Mouse (Mus musculus) gonadal fat pad, adult 2 months (tissue): ENCODE measurements around the gene Mgat4e. TPM values are rescaled to one million over a fixed set of nuclear protein-coding genes. Genes with fewer than 3 reads are reported as not detected.
"Not testable (repeated sequence)": the region's sequence is repeated elsewhere in the genome, so short reads cannot be mapped to it uniquely, and the experiment has no call there.

Source experiments
- DNase-seq: peaks from one replicate; pipeline ENCODE4 v3.0.0-alpha.2; 2012; ENCODE audit warnings: low read depth
- polyA plus RNA-seq: library from polyadenylated mRNA; depleted of rRNA; stranded (reverse); fragments of >200 nt; gene quantifications from 2 replicates; pipeline ENCODE4 v1.2.3, GENCODE M21; 2012

Mgat4e gene
- polyA plus RNA-seq, 1 experiment = 0.09 TPM

DNA sequence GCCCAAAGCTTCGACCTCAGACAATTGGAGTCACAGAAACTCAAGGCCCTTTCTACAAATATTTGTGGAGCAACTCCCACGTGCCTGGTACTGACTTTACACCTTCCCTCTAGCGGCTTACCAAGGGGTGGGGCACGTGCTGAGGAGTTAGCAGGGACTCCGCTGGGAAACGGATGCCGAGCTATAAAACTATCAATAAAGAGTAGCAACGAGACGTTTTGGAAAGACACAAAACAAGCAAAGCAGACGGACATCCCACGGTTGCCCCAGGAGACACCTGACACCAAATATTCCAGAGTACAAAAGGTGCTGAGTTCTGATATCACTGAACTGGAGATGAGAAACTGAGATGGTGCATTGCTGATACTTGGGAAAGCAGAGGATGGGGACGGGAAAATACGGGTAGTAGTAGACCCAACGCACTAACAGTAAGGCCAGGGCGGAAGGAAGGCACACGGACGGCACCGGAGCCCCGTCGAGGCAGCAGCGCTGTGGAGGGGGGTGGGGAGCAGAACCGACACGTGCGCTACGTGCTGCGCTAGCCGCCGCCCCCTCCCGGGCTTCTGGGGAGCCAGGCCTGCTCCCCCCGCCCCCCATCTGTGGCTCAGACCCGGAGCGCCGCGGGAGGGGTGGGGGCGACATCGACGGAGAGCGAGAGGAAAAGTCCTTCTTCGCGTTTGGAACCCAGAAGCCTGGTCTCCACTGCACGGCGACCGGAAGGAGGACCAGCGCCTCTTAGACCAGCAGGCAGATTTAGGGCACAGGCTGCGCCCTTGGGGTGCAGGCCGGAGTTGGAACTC is 6.6 kb upstream of the Mgat4e start:
- no peak for DNase-seq

DNA sequence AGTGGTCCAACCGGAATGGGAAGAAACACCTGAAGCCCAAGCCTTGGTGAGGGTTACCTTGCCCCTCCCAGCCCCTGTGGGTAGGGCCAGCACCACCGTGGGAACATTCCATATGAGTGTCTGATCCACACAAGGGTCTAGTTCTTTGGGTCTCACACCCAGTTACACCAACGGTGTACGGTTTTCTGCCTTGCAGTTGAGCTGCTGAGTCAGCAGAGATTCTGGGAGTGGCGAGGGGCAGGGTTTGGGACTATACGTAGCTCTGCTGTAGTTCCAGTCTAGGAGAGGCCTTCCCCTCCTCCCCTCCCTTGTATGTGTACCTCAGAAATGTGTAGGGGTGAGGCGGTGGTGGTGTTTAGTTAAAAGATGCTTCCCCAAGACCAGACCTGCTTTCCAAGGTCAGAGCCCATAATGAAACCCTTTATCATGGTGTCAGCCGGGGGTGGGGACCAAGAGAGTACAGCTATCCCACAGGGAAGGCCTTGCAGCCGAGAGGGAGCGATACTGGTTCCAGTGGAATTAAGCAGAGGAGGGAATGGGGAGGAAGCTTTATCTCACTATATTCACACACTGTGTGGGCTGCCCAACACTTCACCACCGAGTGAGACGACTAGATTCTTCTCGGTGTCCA is 5.9 kb upstream of the Mgat4e start:
- no peak for DNase-seq

DNA sequence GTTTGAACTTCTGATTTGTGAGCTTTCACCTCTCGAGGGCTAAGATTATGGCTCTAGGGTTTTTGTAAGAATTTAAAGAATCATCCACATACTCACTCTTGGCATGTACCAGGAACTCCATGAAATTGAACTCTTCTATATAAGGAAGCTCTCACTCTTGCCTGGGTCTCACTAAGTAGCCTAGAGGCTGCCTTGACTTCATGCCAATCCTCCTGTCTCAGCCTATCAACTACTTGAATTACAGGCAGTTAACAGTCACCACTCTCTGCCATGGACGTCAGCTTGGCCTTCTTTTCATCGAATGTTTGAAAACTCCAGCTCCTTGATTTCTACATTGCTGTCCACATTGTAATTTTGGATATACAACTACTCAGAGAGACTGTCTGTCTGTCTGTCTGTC is 2.9 kb upstream of the Mgat4e start:
- DNase-seq = no peak

DNA sequence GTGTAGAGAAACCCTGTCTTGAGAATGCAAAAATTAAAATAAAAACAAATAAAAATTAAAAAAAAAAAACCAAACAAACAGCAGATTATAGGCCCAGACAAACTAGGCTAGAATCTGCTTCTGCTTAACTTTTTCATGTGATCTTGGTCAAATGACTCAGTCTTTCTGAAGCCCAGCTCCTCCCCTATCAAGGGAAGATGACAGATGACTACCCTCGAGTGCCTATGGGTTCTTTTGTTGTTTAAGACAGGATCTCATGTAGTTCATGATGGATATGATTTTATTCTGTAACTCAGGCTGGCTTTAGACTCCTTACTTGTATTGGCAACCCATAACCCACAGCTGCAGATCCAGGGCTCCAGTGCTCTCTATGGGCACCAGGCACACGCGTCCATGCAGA is 2.4 kb upstream of the Mgat4e start:
- DNase-seq = no peak

DNA sequence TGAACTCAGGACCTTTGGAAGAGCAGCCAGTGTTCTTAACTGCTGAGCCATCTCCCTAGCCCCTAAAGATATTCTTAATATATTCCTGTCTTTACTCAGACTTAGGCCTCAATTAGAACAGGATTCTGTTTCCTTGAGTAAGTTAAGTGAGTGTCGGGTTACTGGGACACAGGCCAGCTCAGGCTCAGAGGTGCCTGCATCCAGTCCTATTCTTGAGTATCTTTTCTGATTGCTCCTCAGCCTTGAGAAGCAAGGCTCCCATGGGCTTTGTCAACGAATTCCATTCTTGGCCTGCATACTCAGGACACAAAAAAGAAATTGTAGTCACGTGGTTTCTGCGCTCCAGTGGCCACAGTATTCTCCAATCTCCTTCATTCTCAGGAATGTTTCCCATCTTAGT is 1.3 kb downstream of the Mgat4e start:
- DNase-seq = no peak

DNA sequence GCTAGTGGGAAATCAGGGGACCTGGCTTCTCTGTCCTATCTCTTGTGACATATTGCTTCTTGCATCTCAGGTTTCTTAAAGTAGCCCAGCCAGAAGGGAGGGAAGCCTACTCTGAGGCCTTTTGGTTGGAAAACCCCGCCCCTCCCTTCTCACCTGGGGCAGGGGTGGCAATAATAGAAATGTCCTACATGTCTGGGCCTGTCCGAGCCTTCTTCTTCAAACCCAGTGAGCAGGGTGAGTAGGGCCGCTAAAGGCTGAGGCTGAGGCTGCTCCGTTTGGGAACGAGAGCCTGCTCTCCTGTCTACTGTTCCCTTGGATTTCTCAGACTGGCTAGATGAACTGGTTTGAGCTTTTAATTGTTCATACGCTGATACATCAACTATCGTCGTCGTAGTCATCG is 8.9 kb downstream of the Mgat4e start:
- DNase-seq = no peak

DNA sequence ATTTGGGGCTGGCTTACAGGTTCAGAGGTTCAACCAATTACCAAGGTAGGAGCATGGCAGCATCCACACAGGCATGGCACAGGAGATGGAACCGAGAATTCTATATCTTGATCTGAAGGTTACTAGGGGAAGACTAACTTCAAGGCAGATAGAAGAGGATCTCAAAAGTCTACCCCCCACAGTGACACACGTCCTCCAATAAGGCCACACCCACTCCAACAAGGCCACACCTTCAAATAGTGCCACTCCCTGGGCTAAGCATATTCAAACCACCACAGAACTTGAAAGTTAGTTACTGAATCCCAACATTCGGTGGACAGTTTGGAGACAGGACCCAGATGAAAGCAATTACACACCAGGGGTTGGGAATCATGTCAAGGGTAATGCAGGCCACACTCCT is 14.0 kb downstream of the Mgat4e start:
- no peak for DNase-seq

DNA sequence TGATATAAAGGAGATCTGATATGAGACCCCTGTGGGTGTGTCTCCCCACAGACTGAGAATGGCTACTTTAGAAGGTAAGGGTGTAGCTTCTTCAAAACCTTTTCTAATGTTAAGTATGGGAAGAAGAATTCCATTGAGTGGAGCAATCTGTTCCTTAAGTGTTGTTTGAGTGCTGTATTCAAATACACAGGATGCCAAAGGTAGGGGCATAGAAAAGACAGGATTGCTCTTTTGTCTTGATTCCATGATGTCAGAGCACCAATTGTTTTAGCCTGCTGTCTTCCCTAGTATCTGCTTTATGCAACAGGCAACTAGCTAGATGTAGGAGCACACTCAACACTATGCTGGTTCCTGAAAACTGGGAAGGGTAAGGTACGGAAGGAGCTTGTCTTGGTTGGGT is 14.4 kb downstream of the Mgat4e start:
- no peak for DNase-seq

DNA sequence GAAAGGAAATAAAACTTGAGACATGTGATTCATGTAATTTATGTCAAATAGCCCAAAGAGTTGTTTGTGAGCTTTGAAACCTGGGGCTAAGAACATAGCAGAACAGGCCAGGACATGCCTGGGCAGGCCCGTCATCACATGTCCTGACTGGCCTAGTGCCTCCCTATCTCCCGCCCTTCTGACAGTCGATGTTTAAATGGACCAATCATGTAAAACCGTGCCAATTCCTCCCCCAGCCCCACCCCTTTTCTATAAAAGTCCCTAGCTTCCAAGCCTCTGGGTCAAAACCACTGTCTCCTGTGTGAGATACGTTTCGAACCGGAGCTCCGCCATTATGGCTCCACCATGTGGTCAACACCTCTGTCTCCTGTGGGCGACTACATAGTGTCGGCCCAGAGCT is 15.8 kb downstream of the Mgat4e start:
- DNase-seq = not testable (repeated sequence)

DNA sequence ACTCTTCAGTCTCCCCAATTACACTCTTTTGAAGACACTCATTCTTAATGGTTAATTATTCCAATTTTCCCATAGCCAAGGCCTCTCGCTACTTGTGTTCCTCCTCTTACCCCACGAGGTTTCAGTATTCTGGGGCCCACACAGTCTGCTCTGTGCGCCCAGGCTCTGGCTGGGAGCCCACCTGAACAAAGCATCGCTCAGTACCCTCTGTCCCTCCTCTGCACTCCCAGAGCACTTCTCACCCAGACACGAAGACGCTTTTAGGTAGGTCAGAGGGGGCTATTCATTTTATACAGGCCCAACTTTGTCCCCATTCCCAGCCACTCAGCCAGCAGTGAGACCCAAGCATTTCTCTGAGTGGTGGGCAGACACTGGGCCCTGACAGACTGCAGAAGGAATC is 18.9 kb downstream of the Mgat4e start:
- no peak for DNase-seq

DNA sequence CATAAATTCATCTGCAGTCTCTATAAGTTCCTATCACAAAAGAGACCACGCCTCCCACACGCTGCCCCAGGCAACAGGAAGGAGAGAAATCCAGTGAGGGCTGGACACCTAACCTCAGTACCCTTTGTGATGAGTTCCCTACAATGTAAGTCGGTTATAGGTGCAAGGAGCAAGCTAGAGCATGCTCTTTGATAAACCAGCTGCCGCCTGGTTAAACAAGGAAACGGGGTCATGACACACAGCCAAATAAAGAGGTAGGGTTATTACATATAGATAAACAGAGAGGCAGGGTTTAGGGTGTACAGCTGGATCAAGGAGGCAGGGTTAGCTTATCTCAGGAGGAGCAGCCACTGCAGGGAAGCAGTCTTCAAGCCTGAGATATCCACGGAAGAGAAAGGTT is 22.7 kb downstream of the Mgat4e start:
- DNase-seq = no peak

DNA sequence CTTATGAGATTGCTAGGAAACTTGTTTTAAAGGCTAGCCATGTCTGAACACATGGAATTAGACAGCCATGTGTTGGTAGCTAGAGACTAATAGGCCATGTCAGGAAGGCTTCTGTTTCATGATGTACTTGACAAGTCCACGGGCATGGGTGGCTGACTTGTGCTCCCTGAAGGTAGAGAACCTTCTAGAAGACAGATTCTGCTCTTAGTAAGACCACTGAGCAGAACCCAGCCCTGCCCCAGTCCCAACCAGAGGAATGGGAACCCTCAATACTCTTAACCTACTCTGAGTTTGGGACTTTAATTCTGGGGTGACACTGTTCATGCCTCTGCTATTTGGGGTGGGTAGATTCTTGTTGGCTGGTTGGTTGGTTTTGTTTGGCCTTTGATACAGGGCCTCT is 24.5 kb downstream of the Mgat4e start:
- no peak for DNase-seq

DNA sequence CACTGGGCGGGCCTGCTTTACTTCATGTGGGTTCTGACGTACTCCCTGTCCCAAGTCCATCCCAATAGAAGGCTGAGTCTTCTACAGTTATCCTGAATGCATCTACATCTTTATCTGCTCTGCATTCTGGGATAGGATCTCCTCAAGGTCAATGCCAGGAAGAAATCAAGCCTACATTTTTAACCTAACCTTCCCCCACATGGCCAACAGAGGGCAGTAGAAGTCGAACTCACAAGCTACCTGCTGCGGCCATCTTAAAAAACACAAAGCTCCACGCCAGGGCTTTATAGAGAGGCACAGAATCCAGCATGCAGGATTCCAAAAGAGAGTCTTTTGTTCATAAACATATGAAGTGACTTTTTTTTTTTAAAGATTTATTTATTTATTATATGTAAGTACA is 25.1 kb downstream of the Mgat4e start:
- DNase-seq = no peak

DNA sequence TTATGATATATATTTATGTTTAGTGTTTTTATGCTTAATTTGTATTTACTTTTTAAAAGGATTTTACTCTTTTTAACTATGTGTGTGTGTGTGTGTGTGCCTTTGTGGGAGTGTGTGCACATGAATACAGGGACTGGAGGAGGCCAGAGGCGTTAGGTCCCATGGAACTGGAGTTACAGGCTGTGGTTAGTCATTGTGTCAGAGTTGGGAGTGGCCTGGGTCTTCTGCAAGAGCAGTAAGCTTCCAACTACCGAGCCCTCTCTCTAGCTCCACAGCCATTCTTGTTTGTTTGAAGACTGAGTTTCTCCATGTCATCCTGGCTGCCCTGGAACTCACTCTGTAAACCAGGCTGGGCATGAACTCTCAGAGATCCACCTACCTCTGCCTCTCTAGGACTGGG is 27.2 kb downstream of the Mgat4e start:
- no peak for DNase-seq

DNA sequence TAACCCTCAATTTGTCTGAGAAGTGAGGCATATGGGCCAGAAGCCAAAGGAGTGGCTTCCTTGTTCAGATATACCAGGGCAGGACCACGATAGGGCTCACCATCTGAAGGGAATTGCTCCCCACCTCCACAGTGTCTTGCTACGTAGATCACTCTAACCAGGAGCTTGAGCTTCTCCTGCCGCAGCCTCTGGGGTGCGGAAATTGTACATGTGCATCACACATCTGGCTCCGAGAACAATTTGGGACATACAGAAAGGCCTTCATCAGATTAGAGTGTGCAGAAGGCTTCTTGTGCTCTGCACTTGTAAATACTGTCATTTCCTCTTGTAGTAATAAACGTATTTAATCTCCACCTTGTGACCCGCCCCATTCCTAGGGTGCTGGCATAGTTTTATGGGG is 28.3 kb downstream of the Mgat4e start:
- no peak for DNase-seq

DNA sequence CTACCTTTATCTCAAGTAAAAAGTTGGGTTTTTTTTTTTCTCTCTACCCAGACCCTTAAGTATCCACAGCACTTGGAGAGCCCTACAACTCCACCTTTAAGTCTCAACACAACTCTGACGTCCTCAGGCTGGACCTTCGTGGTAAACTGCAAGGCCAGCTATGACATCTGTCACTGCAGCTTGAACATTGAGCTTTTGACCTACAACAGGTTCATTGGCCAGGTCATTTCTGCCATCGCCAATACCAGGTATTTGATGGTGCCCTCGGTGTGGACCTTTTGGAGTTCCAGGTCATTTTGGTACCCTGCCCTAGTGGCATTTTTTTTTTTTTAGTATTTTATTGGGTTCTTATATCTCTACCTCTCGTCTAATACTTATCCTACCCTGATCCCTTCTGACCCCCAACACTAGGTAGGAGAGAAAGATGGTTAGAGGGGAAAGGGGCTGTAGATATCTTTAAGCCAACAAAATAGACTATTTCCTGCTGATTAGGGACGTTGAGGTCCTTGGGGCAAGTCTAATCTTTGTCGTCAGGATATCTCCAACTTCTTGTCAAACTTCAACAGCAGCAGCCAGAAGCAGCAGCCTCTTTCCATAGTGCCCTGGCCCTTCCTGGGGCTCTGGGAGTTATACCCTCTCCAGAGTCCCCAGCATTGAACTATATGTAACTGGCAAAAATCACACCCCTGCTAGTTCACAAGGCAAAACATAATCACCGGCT is 29.3 kb downstream of the Mgat4e start:
- no peak for DNase-seq

DNA sequence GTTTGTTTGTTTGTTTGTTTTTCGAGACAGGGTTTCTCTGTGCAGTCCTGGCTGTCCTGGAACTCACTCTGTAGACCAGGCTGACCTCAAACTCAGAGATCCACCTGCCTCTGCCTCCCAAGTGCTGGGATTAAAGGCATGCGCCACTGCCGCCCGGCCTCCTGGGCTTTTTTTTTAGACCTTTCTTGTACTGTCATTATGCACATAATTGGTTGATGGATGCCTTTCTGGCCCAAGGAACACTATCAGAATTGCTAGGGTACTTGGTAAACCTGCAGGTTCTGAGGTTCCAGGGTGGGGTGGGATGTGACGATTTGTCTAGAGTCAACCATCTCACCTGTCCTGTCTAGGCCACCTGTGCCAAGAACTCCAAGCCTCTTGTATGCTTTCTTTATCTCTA is 30.3 kb downstream of the Mgat4e start:
- not testable (repeated sequence) for DNase-seq

DNA sequence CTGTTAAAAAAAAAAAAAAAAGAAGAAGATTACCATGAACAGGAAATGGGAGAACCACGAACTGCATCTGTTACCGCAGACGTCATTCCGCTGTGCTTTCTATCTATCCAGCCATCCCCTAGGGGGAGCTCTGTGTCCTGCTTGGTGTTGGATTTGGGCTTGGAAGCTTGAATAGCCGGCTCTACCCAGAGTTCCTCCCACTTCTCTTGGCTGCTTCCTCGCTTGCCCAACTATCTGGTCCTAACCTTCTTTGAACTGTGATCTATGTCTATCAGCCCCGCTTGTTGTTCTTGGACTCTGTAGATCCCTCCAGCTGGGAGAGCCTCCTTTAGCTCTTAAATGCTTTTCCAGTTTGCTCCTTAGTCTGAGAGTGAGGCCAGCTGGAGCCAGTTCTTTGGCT is 30.8 kb downstream of the Mgat4e start:
- DNase-seq = peak; percentile 98

DNA sequence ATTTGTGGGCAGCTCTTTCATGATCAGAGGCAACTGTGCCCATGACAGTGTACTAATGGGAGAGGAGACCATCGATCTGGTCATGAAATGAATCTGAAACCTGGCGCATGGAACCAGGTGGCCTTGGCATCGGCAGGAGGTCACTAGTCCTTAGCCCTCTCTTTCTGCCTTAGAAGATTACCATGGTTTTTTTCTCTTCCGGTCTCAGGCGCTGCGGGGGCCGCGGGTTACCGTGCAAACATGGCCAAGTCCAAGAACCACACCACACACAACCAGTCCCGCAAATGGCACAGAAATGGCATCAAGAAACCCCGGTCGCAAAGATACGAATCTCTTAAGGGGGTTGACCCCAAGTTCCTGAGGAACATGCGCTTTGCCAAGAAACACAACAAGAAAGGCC is 31.6 kb downstream of the Mgat4e start:
- not testable (repeated sequence) for DNase-seq

DNA sequence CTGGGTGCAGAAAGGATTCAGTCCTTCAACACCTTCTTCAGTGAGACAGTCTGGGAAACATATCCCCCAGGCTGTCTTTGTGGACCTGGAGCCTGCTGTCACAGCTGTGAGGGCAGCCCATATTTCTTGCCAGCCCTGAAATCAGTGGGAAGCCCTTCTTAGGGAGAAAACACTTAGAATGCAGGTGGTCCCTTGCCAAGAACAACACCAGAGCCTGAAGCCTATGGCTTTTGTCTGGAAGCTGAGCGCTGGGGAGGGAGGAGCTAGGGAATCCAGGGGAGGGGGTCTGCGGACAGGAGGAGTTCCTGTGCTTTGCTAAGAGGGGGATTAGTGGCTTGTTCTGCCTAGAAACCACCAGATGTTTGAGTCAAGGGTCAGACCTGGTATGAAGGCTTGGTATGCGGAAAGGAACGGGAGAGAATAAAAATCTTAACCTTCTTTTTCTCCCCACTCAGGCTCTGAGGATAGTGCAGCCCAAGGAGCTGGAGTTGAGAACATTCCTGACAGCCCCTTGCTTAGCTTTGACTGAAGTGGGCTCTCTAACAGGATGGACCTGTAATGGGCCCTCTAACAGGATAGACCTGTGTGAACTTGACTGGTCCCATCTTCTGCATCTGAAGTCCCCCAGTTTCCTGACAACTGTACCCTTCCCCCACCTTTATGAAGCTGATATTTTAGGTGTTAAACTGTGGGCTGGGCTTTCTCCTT is 32.8 kb downstream of the Mgat4e start:
- no peak for DNase-seq

DNA sequence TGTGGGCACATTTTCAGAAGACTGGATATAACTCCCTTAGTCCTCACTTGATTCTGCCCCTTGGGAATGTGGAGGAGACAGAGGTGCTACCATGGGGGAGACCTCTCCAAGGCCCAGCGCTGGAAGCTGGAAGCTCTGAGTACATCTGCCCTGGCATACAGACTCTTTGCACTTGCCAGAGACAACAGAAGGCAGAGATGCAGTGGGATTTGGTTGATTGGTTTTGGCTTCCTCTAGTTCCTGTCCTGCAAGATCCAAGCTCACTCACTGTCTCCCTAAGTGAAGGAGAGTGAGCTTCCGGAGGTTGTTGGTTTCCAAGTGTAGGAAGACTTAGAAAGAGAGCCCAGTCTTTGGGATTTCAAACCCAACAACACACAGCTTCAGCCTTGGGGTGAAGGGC is 33.6 kb downstream of the Mgat4e start:
- DNase-seq = no peak

DNA sequence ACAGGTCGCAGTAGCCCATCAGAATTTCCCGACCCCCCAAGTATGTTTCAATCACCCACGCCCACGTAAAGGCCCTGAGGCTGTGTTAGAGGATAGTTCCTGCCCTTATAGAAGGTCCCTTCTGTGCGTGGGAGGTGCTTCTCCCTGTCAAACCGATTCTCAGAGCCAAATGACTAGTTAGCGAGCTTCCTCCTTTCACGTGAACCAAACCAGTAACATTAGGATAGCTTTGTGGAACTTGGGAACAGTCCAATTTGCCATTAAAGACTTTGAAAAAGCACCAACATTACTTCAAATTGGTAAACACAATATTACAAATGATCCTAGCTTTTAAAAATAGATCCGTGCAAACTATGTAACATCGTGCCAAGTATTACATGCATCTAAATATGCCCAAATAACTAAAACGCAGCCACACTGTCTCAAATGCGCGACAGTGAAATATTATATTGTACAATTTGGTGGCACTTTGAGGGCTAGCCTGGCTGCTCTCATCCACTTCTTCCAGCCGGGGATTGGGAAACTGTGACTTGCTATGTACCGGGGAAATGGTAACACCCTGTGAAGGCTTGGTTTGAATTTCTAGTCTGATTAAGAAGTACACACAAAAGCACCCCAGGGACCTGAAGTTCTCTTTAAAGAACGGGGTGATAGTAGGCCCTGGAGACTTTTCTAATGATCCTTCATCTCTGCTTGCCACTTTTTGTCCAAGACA is 35.4 kb downstream of the Mgat4e start:
- peak; percentile 97 for DNase-seq
